Mouse (Mus musculus) c-Kit-positive CD71-positive TER-119-positive erythroid progenitor cells, embryonic 14.5 days (primary cell): Measurements from ENCODE around the gene Rapgef6.

ENCODE experiments used
- DNase-seq: peaks from one replicate; pipeline ENCODE4 v3.0.0-alpha.2; 2013; ENCODE audit warnings: low spot score

Gene Rapgef6

DNA sequence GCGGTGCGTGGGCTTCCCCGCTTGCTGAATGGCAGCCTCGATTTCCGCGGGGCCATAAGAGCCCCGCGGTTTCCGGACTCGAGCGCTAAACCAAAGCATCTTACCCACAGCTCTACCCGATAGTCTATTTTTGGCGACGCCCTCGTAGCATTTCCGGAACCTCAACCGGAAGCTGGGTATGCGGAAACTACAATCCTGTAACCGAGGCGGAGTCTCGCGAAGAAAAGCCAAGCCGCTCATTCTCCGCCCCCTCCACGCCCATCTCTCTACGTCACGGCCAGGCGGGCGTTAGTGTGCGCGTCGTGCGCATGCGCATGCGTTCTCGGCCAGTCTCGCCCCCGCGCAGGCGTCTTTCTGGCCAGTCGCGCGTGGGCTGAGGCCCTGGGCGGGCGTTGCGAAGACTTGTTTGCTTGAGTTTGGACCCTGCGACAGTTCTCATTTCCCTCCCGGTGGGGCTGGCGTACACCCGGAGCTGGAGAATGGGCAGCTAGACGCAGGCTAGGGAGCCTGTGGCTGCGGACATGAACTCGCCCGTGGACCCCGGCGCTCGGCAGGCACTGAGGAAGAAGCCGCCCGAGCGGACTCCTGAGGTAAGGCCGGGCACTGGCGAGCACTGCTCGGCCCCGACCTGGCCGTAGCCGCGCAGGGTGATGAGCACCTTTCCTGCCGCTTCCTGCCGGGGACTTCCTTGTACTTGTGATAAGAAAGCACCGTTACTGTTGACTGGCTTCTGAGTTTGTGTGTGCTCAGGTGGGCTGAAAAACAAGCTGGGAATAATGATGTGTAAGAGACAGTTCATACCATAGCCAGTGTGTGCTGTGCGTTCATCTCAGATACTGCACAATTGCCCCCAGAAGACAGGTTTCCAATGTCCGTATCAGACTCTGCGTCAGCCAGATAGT lies at the start of gene Rapgef6:
Rapgef6 (plus strand) TSS at position 319 of the 902 bp plus-strand sequence.
- peak; percentile 99 for DNase-seq

DNA sequence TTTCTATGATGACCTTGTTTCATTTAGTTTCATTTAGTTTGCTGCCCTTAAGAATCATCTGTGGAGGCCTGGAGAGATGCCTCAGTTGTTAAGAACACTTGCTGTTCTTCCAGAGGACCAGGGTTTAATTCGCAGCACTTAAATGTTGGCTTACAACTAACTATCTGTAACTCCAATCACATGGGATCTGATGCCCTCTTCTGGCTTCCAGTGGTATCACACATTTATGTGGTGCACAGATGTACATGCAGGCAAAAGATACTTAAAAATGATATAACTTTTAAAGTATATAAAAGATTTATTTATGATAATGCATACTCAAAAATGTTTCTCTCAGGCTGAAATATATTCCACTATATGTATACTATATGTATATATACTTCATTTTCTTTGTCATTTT lies 44.2 kb upstream of the Rapgef6 start:
- peak; percentile 28 for DNase-seq

GRCm38 (mm10) chr11:54486041-54486440 lies 36.6 kb upstream of the Rapgef6 start:
- DNase-seq: no peak

GRCm38 (mm10) chr11:54491946-54492558 lies 30.6 kb upstream of the Rapgef6 start:
- no peak for DNase-seq

DNA sequence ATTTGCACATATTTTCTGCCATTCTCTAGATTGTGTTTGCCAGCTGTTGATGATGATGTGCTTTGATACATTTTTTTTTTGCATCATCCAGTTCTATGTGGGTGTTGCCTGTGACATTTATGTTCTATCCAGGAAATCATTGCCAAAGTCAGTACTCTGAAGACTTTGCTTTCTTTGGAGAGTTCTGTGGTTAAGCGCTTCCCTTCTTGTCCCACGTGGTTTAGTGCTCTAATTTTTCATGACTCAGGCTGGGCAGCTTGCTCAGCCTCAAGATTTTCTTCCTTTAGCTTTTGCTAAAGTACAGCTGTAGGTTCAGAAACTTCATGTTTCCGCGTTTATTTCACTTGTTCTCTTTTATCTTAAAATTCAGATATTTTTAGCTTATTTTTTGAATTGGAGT lies 30.1 kb upstream of the Rapgef6 start:
- DNase-seq: no peak

GRCm38 (mm10) chr11:54499838-54500237 lies 22.8 kb upstream of the Rapgef6 start:
- DNase-seq: no peak

DNA sequence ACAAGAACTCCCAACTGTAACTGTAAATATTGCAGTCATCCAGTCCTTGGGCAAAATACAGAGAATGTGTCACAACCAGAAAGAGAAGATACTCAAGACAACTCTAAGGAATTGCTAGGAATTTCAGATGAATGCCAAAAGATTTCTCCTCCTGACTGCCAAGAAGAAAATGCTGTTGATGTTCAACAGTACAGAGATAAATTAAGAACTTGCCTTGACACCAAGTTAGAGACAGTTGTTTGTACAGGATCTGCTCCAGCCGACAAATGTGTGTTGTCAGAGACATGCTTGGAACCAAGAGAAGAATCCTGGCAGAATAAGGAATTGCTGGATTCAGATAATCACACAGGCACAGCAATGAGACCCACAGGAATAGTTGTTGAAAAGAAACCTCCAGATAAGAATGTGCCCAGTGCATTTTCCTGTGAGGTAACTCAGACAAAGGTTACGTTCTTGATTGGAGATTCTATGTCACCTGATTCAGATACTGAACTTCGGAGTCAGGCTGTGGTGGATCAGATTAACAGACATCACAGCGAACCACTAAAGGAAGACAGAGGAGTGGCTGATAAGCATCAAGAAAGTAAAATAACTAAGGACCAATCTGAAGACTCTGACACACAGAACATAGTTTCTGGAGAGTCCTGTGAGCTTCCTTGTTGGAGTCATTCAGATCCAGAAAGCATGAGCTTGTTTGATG lies 20.0 kb upstream of the Rapgef6 start:
- no peak for DNase-seq

DNA sequence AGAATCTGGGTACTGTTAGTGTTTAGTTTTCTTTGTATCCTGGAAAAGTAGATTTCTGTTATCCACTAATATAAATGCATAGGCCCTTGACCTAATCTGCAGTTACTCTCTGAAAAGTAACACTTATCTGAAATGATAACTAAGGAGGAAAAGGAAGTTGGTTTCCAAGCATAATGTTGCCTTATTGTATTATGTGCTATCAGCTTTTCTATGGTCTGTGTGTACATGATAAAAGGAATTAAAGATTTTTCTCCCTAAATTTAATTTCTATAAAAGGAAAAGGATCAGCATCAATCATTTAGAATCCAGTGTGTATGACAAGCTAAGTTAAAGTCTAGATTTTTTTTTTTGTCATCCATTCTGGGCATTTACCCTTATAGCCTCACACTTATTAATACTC lies 9.1 kb upstream of the Rapgef6 start:
- no peak for DNase-seq

DNA sequence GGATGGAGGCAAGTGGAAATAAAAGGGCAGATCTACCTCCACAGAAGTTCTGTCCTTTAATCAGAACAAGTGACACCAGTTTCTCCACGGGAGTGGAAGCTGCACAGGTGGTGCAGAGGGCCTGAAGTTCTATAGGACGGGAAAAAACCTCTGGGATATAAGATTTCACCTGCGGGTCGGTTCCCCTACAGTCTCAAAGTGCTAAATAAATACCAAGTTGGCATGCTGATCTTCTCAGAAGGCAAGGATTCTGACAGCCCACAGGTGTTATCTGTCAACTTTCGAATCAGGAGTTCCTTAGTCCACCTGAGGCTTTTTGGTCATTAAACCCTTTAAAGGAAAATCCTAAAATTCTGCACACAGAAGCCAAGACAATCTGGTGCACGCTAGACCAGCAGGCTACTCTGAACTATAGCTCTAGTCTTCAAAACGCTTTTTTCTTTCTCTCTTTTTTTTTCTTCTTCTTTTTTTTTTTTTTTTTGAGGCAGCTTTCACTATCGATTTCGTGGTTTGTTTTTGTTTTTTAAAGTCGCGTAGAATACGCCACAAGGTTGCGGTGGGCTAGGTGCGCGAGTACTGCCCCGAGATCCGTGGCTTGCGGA lies 619 bp upstream of the Rapgef6 start:
- DNase-seq: no peak

DNA sequence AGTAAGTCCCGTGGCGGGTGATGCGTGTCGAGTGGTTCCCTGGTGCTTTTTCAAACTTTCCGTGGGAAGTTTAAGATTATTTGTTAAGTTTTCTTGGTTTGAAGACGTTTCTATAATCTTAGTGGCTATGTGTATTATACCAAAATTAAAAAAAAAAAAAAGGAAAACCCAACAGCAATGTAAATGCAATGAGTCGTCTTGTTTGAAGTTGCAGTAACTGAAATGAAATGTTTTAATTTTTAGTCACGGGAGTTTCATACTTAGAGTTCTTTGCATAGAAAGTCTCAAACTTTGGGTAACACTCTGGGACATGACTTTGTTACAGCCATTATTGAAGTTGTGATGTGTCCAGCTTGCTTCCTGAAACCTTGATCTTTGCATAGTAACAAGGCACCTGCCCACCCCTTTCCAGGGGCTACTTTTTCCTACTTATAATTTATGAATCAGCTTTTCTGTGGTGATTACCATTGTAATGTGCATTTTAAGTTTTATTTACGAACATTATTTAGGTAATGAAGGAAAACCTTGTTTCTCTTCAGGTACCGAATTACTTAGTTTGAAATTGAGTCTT lies 869 bp downstream of the Rapgef6 start:
- peak; percentile 27 for DNase-seq

- no peak for DNase-seq
Observed at GRCm38 (mm10) chr11:54528002-54528401, 5.4 kb downstream of the Rapgef6 start.

- no peak for DNase-seq
Observed at GRCm38 (mm10) chr11:54530391-54530790, 7.7 kb downstream of the Rapgef6 start.

DNA sequence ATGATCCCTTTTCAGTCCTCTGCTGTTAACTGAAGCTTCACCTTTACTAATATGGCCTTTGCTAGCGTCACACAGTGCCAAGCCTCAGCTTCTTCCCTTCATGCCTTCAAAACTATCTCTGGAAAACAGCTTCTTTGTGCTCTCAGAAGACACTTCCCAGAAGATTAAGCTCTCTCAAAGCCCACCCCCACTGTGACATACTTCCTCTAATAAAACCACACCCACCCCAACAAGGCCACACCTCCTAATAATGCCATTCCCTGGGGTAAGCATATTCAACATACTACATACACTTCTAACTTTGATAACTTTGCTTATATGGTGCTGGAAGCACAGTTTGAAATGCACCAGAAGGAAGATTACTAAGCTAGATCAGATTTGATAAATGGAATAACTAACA lies 8.3 kb downstream of the Rapgef6 start:
- DNase-seq: no peak

GRCm38 (mm10) chr11:54533834-54534233 lies 11.2 kb downstream of the Rapgef6 start:
- DNase-seq: no peak

GRCm38 (mm10) chr11:54534871-54535270 lies 12.2 kb downstream of the Rapgef6 start:
- DNase-seq: peak; percentile 80

DNA sequence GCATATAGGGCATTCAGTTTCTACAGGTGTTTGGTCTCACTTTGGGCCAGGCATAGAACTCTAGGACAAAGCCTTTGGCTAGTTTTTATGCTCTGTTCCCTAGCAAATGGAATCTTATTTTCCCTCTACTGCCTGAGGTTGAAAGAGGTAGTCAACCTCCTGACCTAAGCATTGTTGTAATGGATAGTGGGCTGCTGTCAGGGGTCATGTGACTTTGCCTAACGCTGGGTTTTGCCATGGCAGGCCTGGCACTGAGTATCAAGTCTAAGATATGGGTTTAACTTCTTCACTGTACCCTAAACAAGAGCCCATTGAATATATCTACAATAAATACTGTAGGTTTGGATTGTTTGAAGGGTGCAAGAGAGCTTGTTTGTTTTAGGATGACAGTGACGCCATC lies 16.4 kb downstream of the Rapgef6 start:
- no peak for DNase-seq

- DNase-seq: no peak
Observed at GRCm38 (mm10) chr11:54539486-54539885, 16.8 kb downstream of the Rapgef6 start.

DNA sequence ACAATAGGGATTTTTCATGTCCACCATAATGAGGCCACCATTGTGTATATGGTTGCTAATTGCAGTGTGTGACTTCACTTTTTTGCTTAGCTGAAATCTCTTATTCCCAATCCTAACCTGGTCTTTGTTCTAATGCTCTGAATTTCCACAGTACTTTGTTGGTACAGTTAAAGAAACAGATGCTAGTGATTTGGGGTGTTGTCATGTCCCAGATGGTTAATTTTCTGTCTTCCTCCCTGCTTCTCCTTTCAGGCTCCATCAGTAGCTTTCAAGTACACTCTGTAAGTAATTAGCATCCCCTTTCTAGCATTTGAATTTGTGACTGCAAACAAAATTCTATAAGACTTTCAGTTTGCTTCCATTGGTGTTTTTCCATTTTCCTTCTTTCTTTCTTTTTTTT lies 17.7 kb downstream of the Rapgef6 start:
- no peak for DNase-seq

DNA sequence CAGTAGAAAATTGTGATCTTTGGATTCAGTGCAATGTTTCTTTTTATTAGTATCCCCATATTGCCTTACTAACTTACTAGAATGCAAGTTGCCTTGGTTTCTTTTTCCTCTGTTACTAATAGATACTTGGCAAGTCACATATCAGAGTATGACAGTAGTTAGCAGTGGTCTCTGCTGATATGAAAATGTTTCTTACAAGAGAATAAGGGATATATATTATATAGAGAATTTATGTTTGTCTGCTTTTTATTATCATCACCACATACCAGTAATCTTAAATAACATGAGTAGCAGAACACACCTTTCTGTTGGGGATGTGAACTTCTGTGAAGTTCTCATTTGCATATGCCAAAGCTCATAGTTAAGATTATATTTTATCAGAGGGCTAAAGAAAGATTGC lies 19.8 kb downstream of the Rapgef6 start:
- peak; percentile 52 for DNase-seq

DNA sequence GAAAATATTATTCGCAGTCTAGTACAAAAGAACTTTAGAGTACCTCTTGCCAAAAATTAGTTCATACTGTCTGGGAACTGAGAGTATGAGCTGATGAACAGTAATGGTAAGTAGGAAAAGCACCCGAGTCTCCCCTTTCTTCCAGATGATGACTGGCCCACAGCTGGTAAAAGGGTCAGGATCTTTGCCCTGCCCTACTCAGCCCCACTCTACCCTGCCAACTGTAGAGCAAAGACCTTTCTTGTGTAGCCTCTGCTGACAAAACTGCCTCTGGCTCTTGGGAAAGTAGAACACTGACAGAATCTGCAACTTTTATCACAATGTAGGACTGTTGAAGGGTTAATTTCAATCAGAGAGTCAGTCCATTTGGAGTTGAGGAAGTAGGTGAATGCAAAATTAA lies 32.3 kb downstream of the Rapgef6 start:
- no peak for DNase-seq

DNA sequence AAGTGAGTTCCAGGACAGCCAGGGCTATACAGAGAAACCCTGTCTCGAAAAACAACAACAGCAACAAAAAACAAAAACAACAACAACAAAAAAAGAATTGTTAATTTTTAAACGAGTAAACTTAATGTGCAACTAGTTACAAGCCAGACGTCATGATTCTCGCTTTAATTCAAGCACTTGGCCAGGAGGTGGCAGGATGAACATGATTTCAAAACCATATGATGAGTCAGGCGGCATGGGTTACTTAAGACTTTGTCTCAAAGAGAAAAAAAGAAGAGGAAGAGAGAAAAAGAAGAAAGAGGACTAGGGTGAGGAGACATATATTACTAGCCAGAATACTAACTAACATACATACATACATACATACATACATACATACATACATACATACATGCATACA lies 40.1 kb downstream of the Rapgef6 start:
- no peak for DNase-seq

GRCm38 (mm10) chr11:54567959-54568358 lies 45.3 kb downstream of the Rapgef6 start:
- DNase-seq: no peak
